Mouse (Mus musculus) kidney, adult 2 months (tissue): ENCODE measurements around the gene Gfra4.

ENCODE experiments used
- CTCF ChIP-seq: fragments of 200-500 bp; conservative IDR thresholded peaks from 2 replicates; pipeline ENCODE4 v1.5.1; 2011; ENCODE audit warnings: low read depth, mild to moderate bottlenecking, control low read depth, low read length, moderate library complexity, mixed read lengths; ENCODE audit not compliant: insufficient read depth, insufficient read length
- POLR2A ChIP-seq: fragments of 200-500 bp; IDR thresholded peaks from one replicate; pipeline ENCODE4 v1.6.1; 2011; ENCODE audit warnings: low read depth, low read length, control low read depth

DNA sequence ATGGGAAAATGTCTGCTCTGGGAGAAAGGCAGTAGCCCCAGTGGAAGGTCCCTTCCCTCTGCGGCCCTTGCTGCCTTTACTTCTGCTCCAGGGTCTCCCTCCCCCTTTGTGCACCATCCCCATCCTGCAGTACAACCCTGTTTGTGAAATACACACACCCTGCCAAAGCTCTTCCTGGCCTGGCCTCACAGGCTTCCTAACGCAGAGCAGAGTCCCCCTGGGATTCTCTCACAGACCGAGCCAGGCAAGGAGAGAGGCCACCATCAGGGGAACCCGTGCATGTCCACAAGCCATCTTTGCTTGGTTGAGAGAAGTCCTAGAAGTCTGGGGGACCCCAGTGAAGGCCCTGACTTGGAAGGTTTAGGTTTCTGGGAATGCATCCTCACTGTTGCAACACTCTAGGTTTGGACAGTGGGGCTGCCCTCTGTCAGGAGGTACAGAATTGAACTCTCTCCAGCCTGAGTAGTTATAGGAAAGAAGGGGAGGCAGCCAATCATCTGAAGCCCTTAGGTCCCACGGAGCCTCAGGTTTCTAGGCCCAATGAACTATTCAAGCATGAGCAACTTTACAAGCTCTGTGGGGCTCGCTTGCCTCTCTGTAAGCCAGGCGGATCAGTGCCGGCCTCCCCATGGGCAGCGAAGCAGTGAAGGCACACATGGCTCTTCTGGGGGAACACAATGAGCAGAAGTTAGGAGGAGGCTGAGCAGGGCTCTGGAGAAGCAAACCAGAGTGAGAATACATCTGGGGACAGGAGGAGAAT lies 17.1 kb upstream of the Gfra4 start:
- TF ChIP-seq CTCF, result no peak
- no peak for TF ChIP-seq POLR2A
